Mouse (Mus musculus) layer of hippocampus, postnatal 14 days (tissue): ENCODE results near the gene Lnp1. TPM values are rescaled to one million over a fixed set of nuclear protein-coding genes. Genes with fewer than 3 reads are reported as not detected.
A peak's percentile ranks its signal among the peaks of the same experiment; 100 is the strongest.
"Not testable (repeated sequence)": the region's sequence is repeated elsewhere in the genome, so short reads cannot be mapped to it uniquely, and the experiment has no call there.

Experiments used
- DNase-seq, 2 experiments: peaks; one replicate each; pipeline ENCODE4 v3.0.0; 2021 to 2022; ENCODE audit warnings: low spot score in 2 of 2, mixed read lengths in 1 of 2
- long read RNA-seq, 2 experiments: library from polyadenylated mRNA; stranded (forward); transcript quantifications; one replicate each; pipeline ENCODE4 v2.0.0; 2021
- total RNA-seq, 2 experiments: library from RNA; stranded (reverse); gene quantifications; 2 replicates each; pipeline ENCODE4 v1.2.3; 2021

The Lnp1 gene
- 1 to 10 TPM in 1 of 2 experiments, under 1 TPM in 1; 0.62 to 1.8 TPM for total RNA-seq
- long read RNA-seq, experiment 1: 0 reads
- long read RNA-seq, experiment 2, partial matches to known transcripts: 0 of 1 reads
- long read RNA-seq, experiment 2, other reads (novel, unspliced or antisense): 0 of 1 reads

DNA sequence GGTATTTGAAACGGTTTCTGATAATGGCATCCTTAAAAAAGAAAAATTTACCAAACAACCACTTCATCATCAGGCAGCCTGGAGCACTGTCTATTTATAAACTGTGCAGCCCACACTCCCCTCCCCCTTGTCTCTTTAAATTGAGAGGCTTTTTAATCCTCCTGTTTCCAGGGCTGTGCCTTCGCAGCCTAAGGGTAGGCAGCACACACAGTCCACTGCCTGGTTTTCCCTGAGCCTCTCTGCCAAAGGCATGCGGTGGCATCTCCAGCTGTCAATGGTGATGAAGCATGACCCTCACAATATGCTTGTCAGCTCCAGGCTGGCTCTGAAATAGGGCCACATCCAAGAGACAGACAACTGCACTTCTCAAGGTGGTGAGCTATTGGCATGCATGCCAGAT is at the start of gene Lnp1:
TSS of gene Lnp1 (minus strand) at position 39 of the 400 bp plus-strand sequence.
- DNase-seq: peak; percentile 4 to 6

DNA sequence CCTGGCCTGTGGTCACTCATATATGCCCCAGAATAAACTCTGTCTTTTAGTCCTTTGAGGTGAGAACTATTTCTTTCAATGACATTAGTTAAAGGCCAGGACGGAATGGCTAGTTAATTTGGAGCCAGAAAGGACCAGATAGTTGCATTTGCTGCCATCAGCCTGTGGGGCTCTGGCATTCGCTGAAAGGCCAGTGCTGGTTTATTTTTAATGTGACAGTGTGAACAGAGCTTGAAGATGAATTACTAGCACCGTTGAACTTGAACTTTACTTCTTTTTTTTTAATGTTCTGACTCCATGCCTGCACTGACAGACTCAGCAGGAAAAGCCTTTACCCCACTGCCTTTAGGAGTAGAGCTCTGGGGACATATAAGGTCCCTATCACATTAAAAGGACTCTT is 46.8 kb upstream of the Lnp1 start:
- no peak for DNase-seq

DNA sequence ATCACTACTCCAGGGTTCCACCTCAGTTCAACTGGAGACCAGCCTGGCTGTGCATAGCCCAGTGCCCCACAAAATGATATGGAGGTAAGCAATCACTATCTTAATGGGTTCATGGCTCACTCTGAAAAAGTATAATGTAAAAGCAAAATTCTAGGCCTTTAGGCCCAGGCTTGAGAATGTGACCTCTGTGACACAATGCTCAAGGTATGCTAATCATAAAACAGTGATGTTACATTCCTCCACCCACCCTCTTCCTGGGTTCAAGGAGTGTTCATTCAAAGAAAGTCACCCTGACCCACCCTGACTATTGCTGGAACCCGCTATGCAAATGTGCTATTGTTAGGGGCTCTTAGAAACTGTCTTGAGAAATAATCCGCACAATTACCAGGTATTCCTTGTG is 30.4 kb upstream of the Lnp1 start:
- DNase-seq: not testable (repeated sequence)

DNA sequence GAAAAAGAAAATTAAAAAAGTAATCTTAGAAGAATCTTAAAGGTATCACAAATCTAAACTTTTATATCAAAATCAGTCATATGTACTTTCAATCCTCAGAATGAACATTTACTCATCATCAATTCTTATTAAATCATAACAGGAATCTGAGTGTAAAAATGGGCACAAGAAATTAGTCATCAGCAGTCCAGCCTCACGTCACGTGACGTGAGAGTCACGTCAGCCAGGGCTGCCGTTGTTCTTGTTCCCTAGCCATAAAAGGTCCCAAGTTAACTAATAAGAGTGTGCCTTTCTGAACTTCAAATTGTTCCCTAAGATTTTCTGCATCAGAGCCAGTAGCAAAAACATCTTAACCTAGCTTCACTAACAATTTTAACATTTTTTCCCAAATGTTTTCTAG is 21.2 kb upstream of the Lnp1 start:
- no peak for DNase-seq

DNA sequence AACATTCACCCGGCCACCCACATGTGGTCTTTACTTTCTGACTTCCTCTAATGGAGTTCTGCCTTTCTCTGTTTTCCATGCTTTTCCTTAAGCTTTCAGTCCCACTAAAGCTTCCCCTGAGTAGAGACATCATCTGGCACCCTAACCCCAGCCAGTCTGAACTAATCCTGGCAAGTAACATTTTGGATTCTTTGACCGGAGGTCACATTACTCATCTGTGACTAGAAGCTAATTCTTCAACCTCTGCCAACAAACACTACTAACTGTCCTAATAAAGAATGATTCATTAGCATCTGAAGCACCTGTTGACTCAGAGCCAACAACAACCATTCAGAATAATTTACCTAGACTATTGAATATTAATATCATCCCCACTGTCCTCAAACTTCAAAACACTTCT is 14.5 kb upstream of the Lnp1 start:
- DNase-seq: no peak

DNA sequence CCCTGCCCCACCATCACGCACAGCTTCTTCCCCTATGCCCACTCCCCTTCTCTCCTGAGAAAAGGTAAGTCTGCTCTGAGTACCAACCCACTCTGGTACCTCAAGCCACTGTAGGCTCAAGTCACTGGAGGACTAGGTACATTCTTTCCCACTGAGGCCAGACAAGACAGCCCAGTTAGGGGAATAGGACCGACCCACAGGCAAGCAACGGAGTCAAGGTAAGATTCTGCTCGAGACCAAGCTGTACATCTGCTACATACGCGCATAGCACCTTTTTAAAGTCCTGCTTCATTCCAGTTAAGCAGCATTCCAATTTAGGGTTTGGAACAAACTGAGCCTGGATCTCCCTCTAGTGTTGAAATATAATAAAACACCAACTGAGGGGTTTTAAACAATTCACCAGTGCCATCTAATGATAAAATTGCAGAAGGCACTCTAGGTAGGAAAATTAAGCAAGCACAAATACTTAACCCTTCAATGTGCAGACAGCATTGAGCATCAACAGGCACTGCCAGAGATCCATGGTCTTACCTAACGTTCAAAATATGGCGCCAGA is 7.7 kb downstream of the Lnp1 start:
- peak; percentile 14 to 78 for DNase-seq

DNA sequence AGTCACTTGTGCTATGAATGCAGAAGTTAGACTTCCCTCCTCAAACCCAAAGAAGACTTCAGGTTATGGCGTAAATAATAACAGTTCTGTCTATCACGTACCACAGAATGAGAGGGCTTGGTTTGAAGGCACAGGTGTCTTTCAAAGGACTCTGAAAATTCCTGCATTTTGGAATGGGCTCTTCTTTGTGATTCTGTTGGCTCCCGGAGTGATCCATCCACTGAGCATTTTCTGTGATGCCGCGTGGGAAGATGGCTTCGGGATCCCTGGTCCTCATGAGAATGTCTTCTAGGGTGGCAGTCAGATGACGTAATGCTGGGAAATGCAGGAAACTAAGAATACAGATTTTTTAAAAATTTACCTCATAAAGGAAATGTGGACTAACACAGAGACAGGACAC is 10.6 kb downstream of the Lnp1 start:
- DNase-seq: no peak

DNA sequence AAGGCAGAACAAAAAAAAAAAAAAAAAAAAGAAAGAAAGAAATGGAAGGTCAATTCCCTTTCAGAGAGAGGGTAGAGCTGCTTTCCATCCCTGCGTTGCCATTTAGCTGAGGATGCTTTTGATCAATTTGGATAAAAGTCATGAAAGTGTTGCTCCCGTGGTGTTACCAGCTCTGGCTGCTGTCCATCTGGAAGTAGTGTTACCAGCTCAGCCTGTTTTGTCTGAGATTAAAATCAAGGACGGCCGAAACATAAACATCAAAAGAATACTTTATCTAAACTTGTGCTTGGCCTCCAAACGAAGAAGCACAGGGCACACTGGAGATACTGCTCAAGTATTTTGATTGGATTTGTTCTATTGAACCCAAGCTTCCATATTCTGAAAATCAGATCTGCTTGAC is 18.9 kb downstream of the Lnp1 start:
- DNase-seq: no peak

DNA sequence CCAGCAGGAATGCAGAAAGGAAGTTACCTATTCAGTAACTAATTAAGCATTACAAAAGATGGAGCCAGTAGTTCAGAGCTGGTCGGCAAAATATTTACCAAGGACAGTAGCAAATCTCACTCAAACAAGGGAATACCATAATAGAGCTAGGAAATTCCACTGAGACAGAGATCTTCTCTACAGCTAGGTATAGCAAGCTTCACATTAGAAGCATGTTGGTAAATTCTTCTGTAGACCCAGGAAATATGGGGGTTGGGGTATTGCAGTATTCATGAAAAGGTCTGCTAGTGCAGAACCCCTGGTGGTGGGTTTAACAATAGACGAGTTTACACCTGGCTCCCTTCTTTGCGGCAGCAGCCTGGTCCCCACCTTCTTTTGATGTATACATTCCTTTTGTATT is 25.7 kb downstream of the Lnp1 start:
- DNase-seq: not testable (repeated sequence)

DNA sequence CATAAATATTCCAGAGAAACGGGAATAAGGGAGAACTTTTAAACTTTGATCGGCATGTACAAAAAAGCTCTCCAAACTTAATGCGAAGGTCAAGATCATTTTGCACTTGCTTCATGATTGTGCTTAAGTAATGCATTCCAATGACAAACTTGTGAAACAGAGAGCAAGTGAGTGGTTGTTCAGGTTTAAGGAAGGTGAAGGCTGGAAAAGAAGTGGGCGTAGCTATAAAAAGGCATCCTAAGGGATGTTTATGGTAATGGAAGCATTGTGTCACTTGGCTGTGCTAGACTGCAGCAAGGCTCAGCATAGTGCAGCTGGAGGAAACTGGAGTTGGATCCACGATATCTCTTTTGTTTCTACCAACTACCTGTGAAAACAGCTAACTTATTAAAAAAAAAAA is 36.3 kb downstream of the Lnp1 start:
- DNase-seq: no peak

DNA sequence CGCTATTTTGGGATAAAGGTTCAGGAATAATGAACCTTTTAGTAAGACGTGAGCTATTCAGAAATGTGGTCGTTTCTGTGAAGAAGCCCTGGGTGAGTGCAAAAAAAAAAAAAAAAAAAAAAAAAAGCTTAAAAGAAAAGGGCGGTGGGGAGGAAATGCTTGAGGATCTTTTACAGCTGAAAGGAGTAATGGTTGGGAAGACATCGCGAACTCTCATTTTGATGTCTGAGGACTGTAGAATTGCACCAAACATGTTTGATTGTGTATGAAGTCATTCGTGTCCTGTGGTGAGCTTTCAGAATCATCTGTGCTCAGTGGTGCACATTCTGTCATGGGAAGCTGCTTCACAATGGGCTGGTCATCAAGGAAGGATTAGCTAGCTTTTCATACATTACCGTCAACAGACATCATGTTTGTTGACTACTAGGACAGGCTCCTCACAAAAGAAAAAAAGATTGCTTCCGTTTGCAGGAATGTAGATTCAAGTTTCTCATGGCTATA is 41.2 kb downstream of the Lnp1 start:
- no peak for DNase-seq

DNA sequence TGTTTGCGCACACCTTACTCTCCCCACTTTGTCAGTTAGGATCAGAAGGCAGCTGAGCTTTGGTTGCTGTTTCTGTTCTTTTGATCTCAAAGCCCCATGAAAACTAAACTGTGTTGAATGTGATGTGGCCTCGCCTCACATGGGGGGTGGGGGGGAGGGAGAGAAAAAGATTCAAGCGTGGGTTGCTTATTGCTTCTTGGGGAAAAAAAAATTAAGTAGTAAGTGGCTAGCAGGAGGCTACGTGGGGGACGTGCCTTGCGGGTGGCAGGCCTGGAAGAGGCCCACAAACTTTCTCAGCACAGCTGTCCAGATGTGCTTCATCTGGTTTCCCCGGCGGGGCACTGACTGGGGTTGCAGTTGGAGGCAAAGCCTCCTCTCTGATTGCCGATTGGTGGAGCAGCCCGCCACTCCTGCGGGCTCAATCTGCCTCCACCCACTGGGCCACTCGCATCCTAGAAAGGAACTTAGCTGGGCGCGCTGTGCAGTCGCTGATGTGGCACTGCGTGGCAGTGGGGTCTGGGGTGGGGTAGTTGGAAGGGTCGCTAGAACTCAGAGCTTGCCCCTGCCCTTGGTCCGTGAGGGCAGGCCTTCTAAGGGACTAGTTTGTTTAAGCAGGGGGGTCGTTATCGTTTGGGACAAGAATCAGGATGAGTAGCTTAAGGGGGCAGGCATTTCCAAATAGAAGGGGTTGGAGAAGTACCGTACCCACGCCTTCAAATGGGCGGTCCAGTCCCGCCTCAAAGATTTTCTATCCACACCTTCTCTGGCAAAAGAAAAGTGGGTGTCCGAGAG is 41.8 kb downstream of the Lnp1 start, which contains the start of gene Tmem45a:
TSS of gene Tmem45a (minus strand) at position 343 of the 792 bp plus-strand sequence.
- DNase-seq: peak; percentile 67 to 70

DNA sequence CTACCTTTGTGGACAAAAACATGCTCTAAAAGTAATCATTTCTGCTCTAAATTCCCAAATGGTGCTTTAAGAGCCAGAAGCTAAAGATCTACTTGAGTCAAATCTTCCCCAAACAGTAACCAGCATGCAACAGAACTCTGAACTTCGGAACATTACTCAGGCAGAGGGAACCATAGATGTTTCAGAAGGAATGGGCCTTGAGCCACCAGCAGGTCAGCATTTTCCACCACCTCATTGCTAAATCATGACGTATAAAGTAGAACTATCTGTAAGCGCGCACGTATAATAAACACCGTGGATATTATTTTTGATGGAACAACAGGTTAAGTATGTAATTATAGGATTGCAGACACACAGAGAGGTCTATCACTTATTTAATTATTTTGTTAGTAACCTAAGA is 43.0 kb downstream of the Lnp1 start:
- DNase-seq: no peak

DNA sequence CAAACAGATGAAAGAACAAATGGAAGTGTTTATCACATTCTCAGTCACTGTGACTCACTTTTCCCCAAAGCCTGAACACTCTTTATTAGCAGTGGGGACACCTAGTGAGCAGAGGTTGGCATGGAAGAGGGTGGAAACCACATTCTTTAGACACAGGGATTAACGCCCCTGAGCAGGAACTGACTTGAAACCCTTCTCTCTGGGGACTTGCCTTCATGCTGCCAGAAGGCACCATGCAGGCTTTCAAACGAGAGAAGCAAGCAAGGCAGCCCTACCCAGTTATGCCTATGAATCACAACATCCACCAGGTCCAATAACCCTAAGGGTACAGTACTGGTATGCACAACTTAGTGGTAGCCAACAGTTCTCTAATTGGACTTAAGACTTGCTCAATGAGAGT is 54.5 kb downstream of the Lnp1 start:
- no peak for DNase-seq

DNA sequence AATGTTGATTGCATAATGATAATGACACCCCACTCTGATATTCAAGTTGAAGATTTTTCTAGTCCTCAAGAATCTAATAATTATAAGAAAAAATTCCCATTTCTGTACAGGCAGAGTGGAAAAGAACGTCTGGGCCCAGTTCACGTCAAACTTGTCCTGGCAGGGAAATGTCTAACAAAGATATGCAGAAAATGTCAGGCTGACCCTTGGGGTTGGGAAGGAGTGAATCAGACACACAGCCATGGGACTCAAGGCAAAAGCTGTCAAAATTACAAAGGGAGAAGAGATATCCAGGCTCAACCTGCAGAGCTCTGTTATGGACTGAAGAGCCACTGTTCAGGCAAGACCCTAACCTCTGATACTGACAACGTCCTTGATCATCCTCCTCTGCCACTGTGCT is 57.4 kb downstream of the Lnp1 start:
- DNase-seq: no peak

DNA sequence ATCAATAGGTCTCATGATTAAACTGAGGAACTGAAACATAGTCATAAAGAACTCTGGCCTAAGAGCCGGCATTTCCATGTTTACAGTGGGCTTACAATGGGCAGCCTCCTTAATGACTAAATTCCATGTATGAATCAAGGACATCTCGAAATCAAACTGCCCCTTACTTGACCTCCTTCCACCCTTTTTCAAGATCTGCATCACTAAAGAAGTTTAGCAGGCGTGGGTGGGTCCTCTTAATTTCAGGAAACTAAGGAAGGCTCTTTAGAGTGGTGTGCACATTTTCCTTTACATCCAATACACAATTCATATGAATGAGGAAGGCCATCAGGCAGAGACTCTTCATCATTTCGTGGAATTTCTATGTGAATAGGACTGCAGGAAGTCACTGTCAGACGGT is 59.5 kb downstream of the Lnp1 start:
- no peak for DNase-seq

DNA sequence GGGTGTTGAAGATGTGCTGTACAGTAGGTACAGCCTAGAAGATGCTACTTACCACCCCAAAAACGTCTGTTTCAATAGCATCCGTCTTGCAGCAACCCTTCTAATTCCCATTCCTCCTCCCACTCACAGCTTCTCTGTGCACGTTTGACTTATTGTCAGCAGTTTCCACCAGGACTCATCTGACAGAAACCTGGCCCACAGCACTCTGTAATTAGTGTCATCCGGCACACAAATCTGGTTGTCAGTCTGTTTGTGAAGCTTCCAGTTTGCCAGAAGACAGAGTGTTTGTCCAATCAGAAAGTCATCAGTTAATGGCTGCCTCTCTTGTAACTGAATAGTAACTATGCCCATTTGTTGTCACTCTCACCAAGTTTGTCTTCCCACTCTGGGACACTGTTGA is 60.3 kb downstream of the Lnp1 start:
- peak; percentile 7 to 31 for DNase-seq

Other genes starting within 250 kb of the Lnp1 start
- 10 to 100 TPM; 68.8 to 71.6 TPM for gene Tfg, start 210.6 kb downstream of the Lnp1 start, total RNA-seq
- not detected for gene Adgrg7, start 132.2 kb downstream of the Lnp1 start, total RNA-seq
- 1 to 10 TPM; 2.2 to 3.6 TPM for gene Tmem45a, start 41.9 kb downstream of the Lnp1 start, total RNA-seq
- gene Tmem45a2, start 143.3 kb upstream of the Lnp1 start, total RNA-seq: not detected
- 100 to 1,000 TPM; 104 to 110 TPM for gene Tomm70a, start 193.6 kb upstream of the Lnp1 start, total RNA-seq
- 10 to 100 TPM; 19.1 to 21.2 TPM for gene Nit2, start 239.3 kb upstream of the Lnp1 start, total RNA-seq